In the genomic region with DNA sequence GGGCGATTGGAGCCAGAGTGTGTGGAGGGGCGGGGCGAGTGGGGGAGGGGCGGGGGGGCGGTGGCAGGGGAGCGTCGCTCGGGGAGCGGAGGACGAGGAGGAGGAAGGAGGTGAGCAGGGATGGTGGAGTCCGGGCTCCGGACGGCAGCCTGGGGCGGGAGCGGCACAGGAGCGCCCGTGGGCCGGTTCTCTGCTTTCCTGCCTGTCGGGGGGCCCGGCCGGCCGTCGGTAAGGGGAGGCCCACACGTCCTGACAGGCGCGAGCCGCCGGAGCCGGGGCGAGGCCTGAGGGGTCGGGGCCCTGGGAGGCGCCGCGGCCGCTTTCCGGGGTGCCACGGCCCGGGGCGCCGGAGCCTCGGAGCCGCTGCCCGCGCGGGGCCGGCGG, we compare ENCODE assay signal across 8 mouse cellular contexts. TPM values are rescaled to one million over a fixed set of nuclear protein-coding genes. Genes with fewer than 3 reads are reported as not detected.
A peak's percentile ranks its signal among the peaks of the same experiment; 100 is the strongest.
DNase-seq lines count a peak whose midpoint lies in the region; ATAC-seq and TF ChIP-seq lines count a peak whose summit lies in the region.

No protein-coding gene starts in this region.

- no peaks in the 10 kb centered on the region for H3K27me3 ChIP-seq in testis, adult 2 months (ENCODE audit: control insufficient read depth, insufficient read depth, low read length)
- H3K27me3 ChIP-seq in limb, embryonic 15.5 days: no peaks in the 10 kb centered on the region

- H3K27ac ChIP-seq in gastrocnemius, adult 2 months: peak overlapping the region; percentile 96
- peak overlapping the region; percentile 86 for H3K27ac ChIP-seq in testis, adult 2 months (ENCODE audit: control insufficient read depth, insufficient read depth, low read depth, low read length)
- peak overlapping the region; percentile 97 for H3K27ac ChIP-seq in limb, embryonic 15.5 days

- peaks cover 3% of the 10 kb centered on the region for H3K4me1 ChIP-seq in testis, adult 2 months (ENCODE audit: control insufficient read depth, insufficient read depth, low read length)
- peaks cover 13% of the 10 kb centered on the region for H3K4me1 ChIP-seq in limb, embryonic 15.5 days

- TF ChIP-seq POLR2A in testis, adult 2 months (IDR thresholded peaks at IDR 0.05; ENCODE audit: control insufficient read depth, low read depth, low read length): peak; percentile 67

- WGBS in limb, embryonic 15.5 days: under 1% methylated on average over 36 of the region's 47 CpGs

- ATAC-seq in limb, embryonic 15.5 days (ENCODE audit: insufficient number of reproducible peaks, low FRiP score, low TSS enrichment, low read depth): no peak
- ATAC-seq in inflammation-experienced regulatory T-cells, adult 6 months: no peak

- peaks cover 1% of the 10 kb centered on the region; the same call in 1 of the 2 replicates for H3K36me3 ChIP-seq in testis, adult 2 months (ENCODE audit: control insufficient read depth, insufficient read depth, low read length)
- no peaks in the 10 kb centered on the region for H3K36me3 ChIP-seq in limb, embryonic 15.5 days

- peak overlapping the region; percentile 64 for H3K4me2 ChIP-seq in limb, embryonic 15.5 days

- H3K4me3 ChIP-seq in gastrocnemius, adult 2 months: peak overlapping the region; percentile 97
- peak overlapping the region; percentile 92 for H3K4me3 ChIP-seq in testis, adult 2 months (ENCODE audit: control insufficient read depth, low read depth, low read length)
- H3K4me3 ChIP-seq in limb, embryonic 15.5 days: peak overlapping the region; percentile 98

- intact Hi-C loops in gastrocnemius, adult 2 months (cut with DNase I): loop anchor here (5.0 kb wide), 3 partner anchors 37 to 552 kb away; a partner anchor contains a TSS
- intact Hi-C loops in gastrocnemius, postnatal 14 days (cut with DNase I; ENCODE audit: low total_unique reads): no loop called here

- no peak for TF ChIP-seq CTCF in gastrocnemius, adult 2 months (IDR thresholded peaks at IDR 0.05)
- no peak for TF ChIP-seq CTCF in testis, adult 2 months (IDR thresholded peaks at IDR 0.05; ENCODE audit: control insufficient read depth, insufficient read depth, insufficient replicate concordance, low read depth, low read length)

- H3K9me3 ChIP-seq in limb, embryonic 15.5 days: no peaks in the 10 kb centered on the region

- H3K9ac ChIP-seq in limb, embryonic 15.5 days: peak overlapping the region; percentile 95

- no peak for DNase-seq in gastrocnemius, adult 2 months
- DNase-seq in gastrocnemius, postnatal 14 days: no peak
- DNase-seq in testis, postnatal 14 days (ENCODE audit: low spot score): no peak
- no peak for DNase-seq in embryo, embryonic 9.5 days (ENCODE audit: extremely low spot score)
- DNase-seq in gastrocnemius, postnatal 10 days: no peak

RNA-seq across cellular contexts. Expression of a gene that starts 0.4 kb away (rescaled TPM):
- total RNA-seq in gastrocnemius, adult 2 months (2021): 10 to 100 TPM; 33.3 to 40.6 TPM
- 10 to 100 TPM; 33.5 to 34.6 TPM for total RNA-seq in gastrocnemius, postnatal 14 days (2021)
- polyA plus RNA-seq in testis, adult 2 months (2012; rRNA removed): 49.8 and 63.0 TPM in 2 replicates
- polyA plus RNA-seq in limb, embryonic 15.5 days (2015; fragmentation: Nextera tagmentation; extraction: Ambion mirVana): 59.5 and 62.5 TPM in 2 replicates
- polyA plus RNA-seq in inflammation-experienced regulatory T-cells, adult 6 months (2017; shearing (Covaris generic)): 100 to 1,000 TPM; 120 to 123 (median 121) TPM
- total RNA-seq in gastrocnemius, postnatal 10 days (2021): 10 to 100 TPM; 41.6 to 45.5 TPM

RNA-seq across cellular contexts. Expression of a gene that starts 0.7 kb away (rescaled TPM):
- total RNA-seq in gastrocnemius, adult 2 months (2021): 10 to 100 TPM; 24.0 to 28.3 TPM
- 10 to 100 TPM; 21.9 to 24.3 TPM for total RNA-seq in gastrocnemius, postnatal 14 days (2021)
- 7.2 and 9.5 TPM in 2 replicates for polyA plus RNA-seq in testis, adult 2 months (2012; rRNA removed)
- 48.5 and 48.9 TPM in 2 replicates for polyA plus RNA-seq in limb, embryonic 15.5 days (2015; fragmentation: Nextera tagmentation; extraction: Ambion mirVana)
- polyA plus RNA-seq in inflammation-experienced regulatory T-cells, adult 6 months (2017; shearing (Covaris generic)): 10 to 100 TPM; 74.2 to 76.2 (median 74.6) TPM
- 10 to 100 TPM; 25.2 to 29.8 TPM for total RNA-seq in gastrocnemius, postnatal 10 days (2021)

RNA-seq across cellular contexts. Expression of a gene that starts 52.7 kb away (rescaled TPM):
- 10 to 100 TPM; 14.8 to 16.8 TPM for total RNA-seq in gastrocnemius, adult 2 months (2021)
- total RNA-seq in gastrocnemius, postnatal 14 days (2021): 10 to 100 TPM; 20.6 to 22.4 TPM
- polyA plus RNA-seq in testis, adult 2 months (2012; rRNA removed): 37.1 and 46.6 TPM in 2 replicates
- 98.4 and 108 TPM in 2 replicates for polyA plus RNA-seq in limb, embryonic 15.5 days (2015; fragmentation: Nextera tagmentation; extraction: Ambion mirVana)
- 100 to 1,000 TPM; 405 to 678 (median 450) TPM for polyA plus RNA-seq in inflammation-experienced regulatory T-cells, adult 6 months (2017; shearing (Covaris generic))
- total RNA-seq in gastrocnemius, postnatal 10 days (2021): 10 to 100 TPM; 27.6 to 32.3 TPM
